Mouse (Mus musculus): ENCODE measurements at regions not wholly inside any gene's neighbourhood (a gene's known extent, or its start where the extent isn't known, plus 50 kb on each side); places are given as distances from the start of the nearest gene placed in this dataset.

- DNase-seq (ENCODE audit: low spot score in 2 of 2), result no peak
Observed at GRCm38 (mm10) chr9:33930286-33930685, 555.4 kb upstream of the Kirrel3 start.

- no peak for DNase-seq (ENCODE audit: low spot score in 2 of 2)
Observed at GRCm38 (mm10) chr9:33934071-33934470, 551.6 kb upstream of the Kirrel3 start.

- no peak for DNase-seq (ENCODE audit: low spot score in 2 of 2)
Observed at GRCm38 (mm10) chr9:33954319-33954718, 531.4 kb upstream of the Kirrel3 start.

All from left cerebral cortex, adult 9 months (tissue).